In the genomic region with DNA sequence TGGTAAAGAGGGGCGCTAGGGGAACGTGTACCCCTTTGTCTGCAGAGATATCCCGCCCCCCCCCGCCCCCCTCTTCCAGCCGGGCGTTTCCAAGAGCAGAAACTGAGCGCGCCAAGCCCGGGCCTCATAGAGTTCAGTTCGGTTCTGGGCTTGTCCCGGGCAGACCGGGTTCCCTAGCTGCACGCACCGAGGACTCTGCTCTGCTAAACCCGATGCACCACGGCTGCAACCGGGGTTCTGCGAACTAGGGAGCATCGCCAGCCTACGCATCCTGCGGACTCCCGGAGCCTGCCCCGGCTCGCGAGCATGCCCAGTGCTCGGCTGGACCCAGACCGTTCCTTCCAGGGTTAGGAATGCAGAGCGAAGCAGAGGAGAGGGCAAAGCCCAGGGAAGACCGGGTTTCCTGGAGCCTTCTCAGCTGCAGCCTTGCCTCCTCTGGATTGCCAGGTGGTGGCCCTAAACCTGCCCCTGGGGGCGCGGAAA, we compare ENCODE assay signal across 9 mouse cellular contexts. TPM values are rescaled to one million over a fixed set of nuclear protein-coding genes. Genes with fewer than 3 reads are reported as not detected.
A peak's percentile ranks its signal among the peaks of the same experiment; 100 is the strongest.
DNase-seq lines count a peak whose midpoint lies in the region; ATAC-seq and TF ChIP-seq lines count a peak whose summit lies in the region.
"Had no signal": no experiment of that assay in that cellular context is flagged by ENCODE, and none has a peak within 500 bp of the region (broad histone marks: within the 10 kb centered on the region; RNA-seq: fewer than 3 reads in every experiment).

No protein-coding gene starts in this region.

- H3K36me3 ChIP-seq in lung, embryonic 14.5 days (ENCODE audit: insufficient read depth): no peaks in the 10 kb centered on the region
- no peaks in the 10 kb centered on the region for H3K36me3 ChIP-seq in midbrain, embryonic 10.5 days
- H3K36me3 ChIP-seq in stomach, embryonic 15.5 days: no peaks in the 10 kb centered on the region

- peak; percentile 91 for ATAC-seq in lung, embryonic 14.5 days (ENCODE audit: insufficient read depth)
- ATAC-seq in stomach, embryonic 15.5 days (ENCODE audit: insufficient read depth, low FRiP score, low read depth): peak; percentile 79

- TF ChIP-seq CTCF in lung, embryonic 14.5 days (IDR thresholded peaks at IDR 0.05; ENCODE audit: low read depth): no peak

- H3K9me3 ChIP-seq in lung, embryonic 14.5 days (ENCODE audit: low read depth, low read length): no peaks in the 10 kb centered on the region
- no peaks in the 10 kb centered on the region for H3K9me3 ChIP-seq in midbrain, embryonic 10.5 days (replicated peaks)
- H3K9me3 ChIP-seq in stomach, embryonic 15.5 days: no peaks in the 10 kb centered on the region

- H3K4me2 ChIP-seq in lung, embryonic 14.5 days: peak overlapping the region; percentile 87
- peak overlapping the region; percentile 87 for H3K4me2 ChIP-seq in stomach, embryonic 15.5 days

- H3K27ac ChIP-seq in lung, embryonic 14.5 days (ENCODE audit: low read depth): peak overlapping the region; percentile 65
- H3K27ac ChIP-seq in midbrain, embryonic 10.5 days (replicated peaks): peak overlapping the region; percentile 92
- H3K27ac ChIP-seq in stomach, embryonic 15.5 days: peak overlapping the region; percentile 84

- H3K4me1 ChIP-seq in lung, embryonic 14.5 days (ENCODE audit: insufficient read depth): no peaks in the 10 kb centered on the region
- peaks cover 18% of the 10 kb centered on the region for H3K4me1 ChIP-seq in midbrain, embryonic 10.5 days
- no peaks in the 10 kb centered on the region for H3K4me1 ChIP-seq in stomach, embryonic 15.5 days

- peak; percentile 74 for DNase-seq in lung, embryonic 14.5 days
- no peak for DNase-seq in lung, adult 18-20 months
- peak; percentile 28 to 51 for DNase-seq in cerebellum, postnatal 4 days (ENCODE audit: low spot score in 2 of 2)
- peak; percentile 18 to 41 for DNase-seq in gastrocnemius, postnatal 4 days (ENCODE audit: low spot score in 2 of 2)
- DNase-seq in layer of hippocampus, postnatal 25 days (ENCODE audit: extremely low spot score in 1 of 2, low spot score in 1 of 2): peak; percentile 55 to 62
- DNase-seq in midbrain, embryonic 10.5 days (ENCODE audit: low spot score): peak; percentile 74
- no peak for DNase-seq in urinary bladder, adult 2 months (ENCODE audit: low spot score)

- peaks cover 29% of the 10 kb centered on the region for H3K27me3 ChIP-seq in lung, embryonic 14.5 days (ENCODE audit: insufficient read depth, low read length)
- H3K27me3 ChIP-seq in midbrain, embryonic 10.5 days (ENCODE audit: low read depth, poor library complexity, severe bottlenecking): peaks cover 30% of the 10 kb centered on the region
- H3K27me3 ChIP-seq in stomach, embryonic 15.5 days (replicated peaks): no peaks in the 10 kb centered on the region

- peak overlapping the region; percentile 61 for H3K9ac ChIP-seq in lung, embryonic 14.5 days
- H3K9ac ChIP-seq in stomach, embryonic 15.5 days: peak overlapping the region; percentile 29

- peak overlapping the region; percentile 67 for H3K4me3 ChIP-seq in lung, embryonic 14.5 days (ENCODE audit: low read depth, low read length)
- peak overlapping the region; percentile 77 for H3K4me3 ChIP-seq in midbrain, embryonic 10.5 days
- peak overlapping the region; percentile 69 for H3K4me3 ChIP-seq in stomach, embryonic 15.5 days (replicated peaks)
- H3K4me3 ChIP-seq: myocyte had no signal

- WGBS in lung, embryonic 14.5 days: 0% methylated on average over 29 of the region's 31 CpGs
- WGBS in midbrain, embryonic 10.5 days: under 1% methylated on average over 31 of the region's 31 CpGs
- 1% methylated on average over 31 of the region's 31 CpGs for whole genome bisulfite sequencing in stomach, embryonic 15.5 days

RNA-seq across cellular contexts. Expression of a gene that starts 0.9 kb away (rescaled TPM):
- polyA plus RNA-seq in lung, embryonic 14.5 days (2014; fragmentation: Nextera tagmentation; extraction: Ambion mirVana): 0.28 and 0.50 TPM in 2 replicates
- 1 to 10 TPM; 1.0 to 1.2 TPM for total RNA-seq in gastrocnemius, postnatal 4 days (2021)
- 100 to 1,000 TPM; 124 to 163 TPM for total RNA-seq in layer of hippocampus, postnatal 25 days (2021)
- 4.2 and 7.4 TPM in 2 replicates for polyA plus RNA-seq in midbrain, embryonic 10.5 days (2016; fragmentation: Nextera tagmentation; extraction: Ambion mirVana)
- 1.6 and 2.0 TPM in 2 replicates for polyA plus RNA-seq in stomach, embryonic 15.5 days (2015; fragmentation: Nextera tagmentation; extraction: Ambion mirVana)
- polyA plus RNA-seq in urinary bladder, adult 2 months (2012; rRNA removed): 2.2 and 3.6 TPM in 2 replicates

Comparison
In these comparisons a context has a peak if more than half of its experiments do, and no peak if none do; other contexts are left out.
1. DNase-seq: peak in lung, embryonic 14.5 days (single experiment), cerebellum, postnatal 4 days (2 of 2), gastrocnemius, postnatal 4 days (2 of 2), layer of hippocampus, postnatal 25 days (2 of 2) and midbrain, embryonic 10.5 days (single experiment); none in lung, adult 18-20 months (0 of 2) and urinary bladder, adult 2 months (single experiment).
2. Peak in every context shown above with its lines, with median percentiles within 50 percentile points of each other: H3K27ac ChIP-seq and H3K4me3 ChIP-seq.